Mouse (Mus musculus): ENCODE measurements at regions not wholly inside any gene's neighbourhood (a gene's known extent, or its start where the extent isn't known, plus 50 kb on each side); places are given as distances from the start of the nearest gene placed in this dataset.

DNA sequence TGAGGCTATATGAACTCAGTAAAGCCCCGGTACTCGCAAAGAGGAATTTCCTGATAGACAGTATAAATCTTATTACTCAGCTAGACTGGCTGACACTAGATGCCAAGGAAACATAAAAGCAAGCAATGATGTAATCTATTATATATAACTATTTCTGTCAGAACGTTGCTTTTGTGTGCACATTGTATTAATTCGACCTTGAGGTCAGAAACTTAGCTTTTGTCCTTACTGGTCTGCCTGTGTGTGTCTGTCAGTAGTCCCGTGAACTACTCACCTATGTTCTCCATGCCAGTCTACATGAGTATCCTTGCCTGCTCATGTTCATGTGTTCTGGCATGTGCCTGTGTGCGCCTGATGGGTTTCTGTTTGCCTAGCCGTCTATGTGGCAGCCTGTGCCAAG is 70.5 kb downstream of the Tmx1 start:
- no peak for DNase-seq

DNA sequence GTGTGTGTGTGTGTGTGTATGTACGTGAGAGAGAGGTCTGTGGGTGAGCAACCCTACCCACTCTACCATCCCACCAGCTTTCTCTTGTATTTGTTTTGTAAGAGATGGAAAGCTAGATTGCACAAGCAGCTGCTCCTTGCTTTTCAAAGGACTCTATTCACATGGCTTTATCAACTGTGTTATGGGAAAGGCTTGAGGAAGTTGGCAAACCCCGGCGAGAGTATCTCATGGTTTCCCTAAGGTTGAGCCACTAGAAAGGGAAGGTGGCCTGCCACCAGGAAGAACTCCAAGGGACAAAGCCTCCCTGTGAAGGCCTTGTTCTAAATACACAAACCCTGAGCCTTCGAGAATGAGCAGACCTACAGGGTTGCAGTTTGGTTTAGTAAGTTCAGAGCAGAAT is 71.8 kb downstream of the Tmx1 start:
- no peak for DNase-seq

DNA sequence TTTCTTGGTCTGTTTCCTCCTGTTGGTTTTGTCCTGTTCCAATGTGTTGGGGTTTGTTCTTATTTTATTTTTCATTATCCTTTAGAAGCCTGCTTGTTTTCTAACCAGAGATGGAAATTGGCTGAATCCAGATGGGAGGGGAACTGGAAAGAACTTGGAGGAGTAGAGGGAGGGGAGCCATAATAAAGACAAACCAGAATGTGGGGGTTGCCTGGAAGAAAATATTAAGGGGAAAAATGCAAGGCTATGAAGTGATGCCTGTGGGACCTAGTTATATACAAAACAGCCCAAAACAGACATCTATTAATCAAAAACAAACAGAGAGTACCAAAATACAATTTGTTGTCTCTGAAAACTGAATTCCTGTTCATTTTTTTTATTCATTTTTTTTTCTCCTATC is 78.8 kb downstream of the Tmx1 start:
- no peak for DNase-seq

DNA sequence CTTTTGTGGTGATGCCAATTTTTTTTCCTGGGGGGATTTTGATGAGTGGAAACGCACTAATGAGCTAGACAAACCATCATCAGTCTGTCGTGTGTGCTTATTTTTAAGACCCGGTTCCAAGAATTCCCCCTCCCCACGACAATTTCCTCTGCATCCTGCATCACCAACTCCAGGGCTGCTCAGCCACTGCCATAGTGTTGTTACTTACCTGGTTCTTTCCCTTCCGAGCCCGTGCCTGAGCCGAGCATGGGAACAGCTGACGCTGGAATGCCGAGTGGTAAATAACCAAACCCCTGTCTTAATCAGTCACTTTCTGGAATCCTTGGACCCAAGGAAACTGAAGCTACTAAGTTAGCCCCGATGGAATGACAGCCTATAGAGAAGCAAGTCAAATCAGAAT is 79.3 kb downstream of the Tmx1 start:
- no peak for DNase-seq

DNA sequence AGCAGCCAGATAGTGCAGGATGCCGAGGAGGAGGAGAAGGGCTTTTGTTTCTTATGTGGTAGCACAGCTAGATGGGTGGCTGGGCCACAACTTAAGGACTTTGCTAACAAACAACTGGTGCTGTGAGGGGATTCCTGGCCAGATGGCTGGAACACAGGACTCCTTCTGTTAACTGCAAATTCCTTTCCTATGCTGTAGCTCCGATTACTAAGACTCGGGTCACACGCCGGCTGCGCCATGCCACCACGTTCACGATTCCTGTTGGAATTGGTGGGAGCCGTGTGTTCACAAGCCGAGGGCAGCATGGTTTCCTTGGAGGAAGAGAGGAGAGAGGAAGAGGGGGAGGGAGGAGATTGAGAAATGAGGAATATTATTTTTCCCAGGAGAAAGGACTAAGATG is 79.9 kb downstream of the Tmx1 start:
- no peak for DNase-seq

DNA sequence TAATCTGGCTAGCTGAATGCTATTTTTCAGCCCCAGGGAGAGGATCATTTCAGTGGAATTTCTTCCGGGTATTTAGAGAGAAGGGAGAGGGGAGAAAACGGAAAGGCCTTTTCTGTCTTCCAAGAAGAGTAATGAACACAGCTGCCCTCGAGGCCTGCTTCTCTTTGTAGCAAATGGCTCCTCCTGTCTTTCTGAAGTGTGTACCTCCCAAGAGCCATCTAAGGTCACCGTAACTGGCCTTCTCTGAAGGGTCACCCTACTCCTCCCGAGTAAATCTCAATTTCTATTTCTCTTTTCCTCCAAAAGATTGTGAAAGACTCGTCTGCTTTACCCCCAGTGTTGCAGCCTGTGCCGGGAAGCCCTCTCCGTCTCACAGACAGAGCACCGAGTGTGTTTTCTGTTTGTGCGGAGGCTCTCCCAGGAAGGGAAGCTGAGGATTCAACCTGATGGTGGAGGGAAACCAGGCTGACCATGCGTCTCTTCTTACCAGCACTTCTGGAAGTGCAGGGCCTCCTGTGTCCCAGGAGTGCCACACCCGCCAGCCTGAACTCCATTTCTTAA is 80.6 kb downstream of the Tmx1 start:
- DNase-seq = no peak

DNA sequence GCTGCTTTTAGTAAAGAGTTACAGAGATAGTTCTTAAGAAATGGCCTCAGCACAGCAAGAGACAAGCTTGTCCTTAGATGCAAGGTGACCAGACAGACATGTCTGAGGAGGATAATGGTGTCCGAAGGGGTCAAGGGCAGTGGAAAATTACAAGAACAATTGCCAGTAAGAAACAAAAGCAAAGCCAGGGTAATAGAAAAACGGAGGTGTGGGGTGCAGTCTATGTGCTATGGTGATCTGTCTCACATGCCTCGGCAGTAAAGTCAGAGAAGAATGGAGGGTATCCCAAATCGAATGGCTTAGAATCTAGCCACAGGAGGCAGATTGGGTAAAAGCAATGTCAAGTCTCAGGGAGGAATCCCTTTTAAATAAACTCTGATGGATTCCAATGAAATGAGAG is 86.2 kb downstream of the Tmx1 start:
- DNase-seq = no peak

DNA sequence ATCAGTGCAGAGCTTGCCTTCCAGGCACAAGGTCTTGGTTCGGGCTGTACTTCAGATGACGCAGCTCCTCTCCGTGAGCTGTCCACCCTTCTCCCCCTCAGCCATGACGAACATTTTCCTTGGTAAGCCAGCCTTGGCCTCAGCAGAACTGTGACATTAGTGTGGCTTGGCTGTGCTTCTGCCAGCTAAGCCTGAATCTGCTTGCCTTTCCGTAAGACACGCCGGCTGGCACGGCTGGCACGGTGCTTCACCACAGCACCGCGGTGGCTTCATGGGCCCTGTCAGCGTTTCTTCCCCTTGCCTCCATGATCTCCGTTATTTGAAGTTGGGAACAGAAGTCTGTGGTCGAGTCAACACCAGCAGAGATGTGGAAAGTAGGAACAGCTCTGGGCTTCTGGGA is 87.0 kb downstream of the Tmx1 start:
- DNase-seq = no peak

DNA sequence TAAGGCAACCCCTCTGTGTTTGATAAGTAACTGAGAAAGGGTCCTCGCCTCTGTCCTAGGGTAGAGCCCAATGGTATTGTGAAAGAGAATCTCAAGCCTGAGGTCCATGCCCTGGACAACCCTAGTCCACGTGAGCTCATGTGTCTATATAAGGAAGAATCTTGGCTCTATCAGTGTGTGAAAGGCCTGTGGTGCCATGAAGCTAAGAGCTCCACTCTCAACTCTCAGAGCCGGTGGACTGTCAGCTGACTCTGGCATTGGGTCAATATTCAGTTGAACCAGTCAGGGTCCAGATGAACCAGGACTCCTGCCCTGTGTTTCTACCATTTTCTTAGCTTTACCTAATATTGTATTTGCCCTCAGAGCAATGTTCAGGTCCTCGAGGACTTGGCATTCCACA is 88.5 kb downstream of the Tmx1 start:
- DNase-seq = no peak

DNA sequence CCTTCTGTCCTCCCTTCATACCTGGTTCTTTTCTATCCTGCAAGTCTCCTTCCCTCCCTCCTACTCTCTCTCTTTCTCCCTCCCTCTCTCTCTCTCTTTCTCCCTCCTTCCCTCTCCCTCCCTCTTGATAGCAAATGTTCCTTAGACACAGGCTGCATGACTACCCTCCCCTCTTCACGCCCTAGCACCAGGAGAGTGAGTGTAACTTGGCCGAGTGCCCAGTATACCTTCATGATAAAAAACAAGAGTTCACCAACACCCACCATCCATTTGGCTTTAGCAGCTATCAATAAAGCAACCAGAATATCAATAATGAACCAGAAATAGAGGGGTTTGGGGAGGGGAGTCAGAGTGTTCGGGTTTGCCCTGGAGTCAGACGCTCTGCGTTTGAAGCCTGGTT is 90.4 kb downstream of the Tmx1 start:
- DNase-seq = no peak

DNA sequence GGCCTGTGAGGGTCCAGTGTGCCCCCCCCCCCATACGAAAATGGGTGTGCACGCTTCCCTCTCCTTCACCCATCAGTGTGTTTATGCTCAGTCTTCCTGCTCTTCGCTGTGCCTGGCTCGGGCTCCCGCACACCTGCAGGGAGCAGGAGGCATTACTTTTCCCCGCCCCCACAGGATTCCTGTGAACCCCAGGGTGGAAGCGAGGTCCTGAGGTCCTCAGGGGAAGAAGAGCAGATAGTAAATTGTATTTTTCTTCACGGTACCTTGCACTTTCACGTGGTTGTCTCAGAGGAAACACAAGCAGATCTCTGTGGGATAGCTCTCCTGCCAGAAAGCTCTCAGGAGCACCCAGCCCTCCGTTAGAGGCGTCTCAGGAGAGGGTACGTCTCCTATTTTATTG is 91.4 kb downstream of the Tmx1 start:
- DNase-seq = no peak

DNA sequence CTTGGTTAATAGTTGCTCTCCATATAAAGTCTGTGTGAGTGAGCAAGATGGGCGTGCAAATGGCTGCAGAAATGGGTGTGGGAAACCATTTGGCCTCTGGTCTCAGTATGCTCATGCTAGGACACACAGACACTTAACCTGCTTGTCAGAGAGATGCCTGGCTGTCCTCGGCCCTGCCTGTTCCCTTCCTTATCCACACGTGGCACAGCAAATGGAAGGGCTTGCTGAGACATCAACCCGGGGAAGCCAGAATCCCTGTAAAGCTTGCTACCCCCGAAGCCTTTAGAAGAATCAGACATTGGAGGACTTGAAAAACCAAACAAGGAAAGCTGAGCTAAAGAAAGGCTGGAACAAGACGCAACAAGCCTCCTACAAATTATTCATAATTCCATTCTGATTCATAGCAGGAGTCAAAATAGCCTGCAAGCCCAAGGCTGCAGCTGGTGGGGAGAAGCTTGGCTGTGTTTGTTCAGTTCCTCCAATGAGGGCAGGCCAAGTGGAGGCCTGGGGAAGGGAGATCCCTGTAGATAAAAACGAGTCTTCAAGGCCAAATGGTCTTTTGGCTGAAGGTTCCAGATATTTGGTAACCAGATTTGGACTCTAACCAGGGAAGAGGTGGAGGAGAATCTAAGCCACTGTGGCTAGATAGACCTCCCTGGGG is 92.1 kb downstream of the Tmx1 start:
- peak in 1 of 2 experiments; percentile 40 for DNase-seq

DNA sequence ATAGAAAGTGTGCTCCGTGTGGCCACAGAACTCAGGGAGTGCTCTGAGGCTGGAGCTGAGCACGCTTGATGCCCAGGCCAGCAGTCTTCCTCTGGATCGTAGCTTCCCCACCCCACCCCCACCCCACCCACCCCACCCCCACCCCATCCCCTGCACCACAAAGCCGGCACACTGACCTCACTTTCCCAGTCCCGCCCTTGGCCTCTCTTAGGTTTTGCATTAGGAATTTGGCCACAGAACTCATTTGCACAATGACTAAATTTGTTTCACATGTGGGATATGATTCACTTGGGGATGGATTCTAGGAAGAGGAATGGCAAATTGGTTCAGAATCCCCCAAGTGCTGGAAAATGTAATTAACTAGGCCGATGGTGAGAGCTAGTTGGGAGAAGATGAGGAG is 94.3 kb downstream of the Tmx1 start:
- no peak for DNase-seq

DNA sequence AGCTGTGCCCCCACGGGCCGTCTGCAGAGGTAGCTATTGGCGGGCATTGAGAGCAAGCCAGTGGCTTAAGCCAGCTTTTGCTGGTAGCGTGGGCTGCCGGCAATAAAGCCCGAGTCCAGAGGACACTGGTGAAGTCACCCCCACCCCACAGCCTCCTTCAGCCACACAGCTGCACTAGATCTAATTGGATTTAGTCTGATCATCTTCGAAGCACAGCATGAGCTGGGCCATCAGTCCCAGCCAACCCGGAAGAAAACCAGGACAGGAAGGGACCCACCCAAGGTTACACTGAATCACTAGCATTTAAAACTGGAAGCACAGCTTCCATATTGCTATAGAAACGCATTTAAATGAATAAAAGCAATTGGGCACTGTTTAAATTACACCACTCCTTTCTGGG is 96.4 kb downstream of the Tmx1 start:
- DNase-seq = no peak

DNA sequence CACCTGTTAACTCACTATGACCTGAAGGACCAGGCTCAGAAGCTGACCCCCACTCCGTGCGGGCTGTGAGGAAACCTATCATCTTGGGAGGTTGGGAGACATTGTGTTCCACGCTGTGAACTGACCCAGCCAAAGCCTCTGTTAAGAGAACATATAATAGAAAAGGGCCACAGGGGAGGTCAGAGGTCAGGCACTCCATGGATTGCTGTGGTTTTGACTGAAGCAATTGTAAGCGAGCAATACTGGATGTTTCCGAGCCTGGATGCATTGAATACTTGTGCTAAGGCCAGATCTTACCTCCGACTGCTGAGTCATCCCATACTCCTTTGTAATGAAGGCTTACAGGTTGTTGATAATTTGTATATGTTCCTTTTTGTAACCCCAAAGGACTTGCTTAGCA is 101.0 kb downstream of the Tmx1 start:
- DNase-seq = no peak

DNA sequence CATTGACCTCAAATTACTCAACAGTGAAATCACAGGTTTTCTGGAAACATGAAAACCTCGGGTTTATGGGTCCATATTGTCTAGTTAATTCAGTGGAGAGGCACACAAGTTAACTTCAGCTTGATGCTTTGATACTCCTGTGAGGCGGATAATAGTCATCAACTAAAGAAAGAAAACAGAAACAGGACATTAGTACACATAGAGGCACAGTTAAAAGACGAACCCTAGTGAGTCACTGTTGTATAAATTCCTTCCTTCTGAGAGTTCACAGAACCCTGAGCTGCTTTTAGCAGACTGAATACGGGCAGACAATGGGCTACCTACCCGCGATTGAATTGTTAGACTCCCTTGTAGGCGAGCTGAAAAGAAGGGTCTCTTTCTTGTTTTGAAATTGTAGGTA is 101.7 kb downstream of the Tmx1 start:
- DNase-seq = no peak

DNA sequence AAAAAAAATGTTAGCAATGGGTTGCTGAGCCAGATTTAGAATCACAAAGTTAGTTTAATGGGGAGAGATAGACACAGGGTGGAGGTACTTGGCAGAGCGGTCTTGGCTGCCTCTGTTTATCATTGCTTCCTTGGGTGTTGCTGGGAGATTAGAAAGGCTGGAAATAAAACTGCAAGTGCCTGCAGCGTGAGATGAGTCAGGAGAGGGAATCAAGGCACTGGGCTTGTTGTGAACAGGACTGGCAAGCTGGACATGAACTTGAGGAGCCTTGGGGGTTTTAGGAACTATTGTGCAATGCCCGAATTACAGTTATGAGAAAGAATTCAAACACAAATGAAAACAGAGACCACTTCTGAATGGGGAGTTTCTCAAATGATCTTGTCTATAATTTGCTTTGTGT is 102.8 kb downstream of the Tmx1 start:
- peak in 1 of 2 experiments; percentile 45 for DNase-seq

DNA sequence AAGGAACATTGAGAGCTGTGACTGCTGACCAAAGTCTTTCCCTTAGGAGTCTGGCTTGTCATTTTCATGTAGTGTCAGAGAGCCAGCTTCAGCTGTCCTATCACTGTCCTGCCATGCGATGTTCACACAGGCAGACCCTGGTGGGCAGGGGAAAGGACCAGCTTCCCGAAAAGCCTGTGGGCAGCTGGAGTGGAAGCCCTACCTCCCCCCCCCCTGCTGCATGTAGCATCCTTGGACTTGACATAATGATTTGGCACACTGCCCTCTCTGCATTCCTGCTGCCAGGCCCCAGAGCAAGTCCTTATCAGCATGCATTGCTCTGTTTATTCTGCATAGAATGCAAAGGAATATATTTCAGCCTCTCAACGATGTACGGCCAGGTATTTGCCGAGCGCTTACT is 103.9 kb downstream of the Tmx1 start:
- DNase-seq = peak; percentile 31 to 36

DNA sequence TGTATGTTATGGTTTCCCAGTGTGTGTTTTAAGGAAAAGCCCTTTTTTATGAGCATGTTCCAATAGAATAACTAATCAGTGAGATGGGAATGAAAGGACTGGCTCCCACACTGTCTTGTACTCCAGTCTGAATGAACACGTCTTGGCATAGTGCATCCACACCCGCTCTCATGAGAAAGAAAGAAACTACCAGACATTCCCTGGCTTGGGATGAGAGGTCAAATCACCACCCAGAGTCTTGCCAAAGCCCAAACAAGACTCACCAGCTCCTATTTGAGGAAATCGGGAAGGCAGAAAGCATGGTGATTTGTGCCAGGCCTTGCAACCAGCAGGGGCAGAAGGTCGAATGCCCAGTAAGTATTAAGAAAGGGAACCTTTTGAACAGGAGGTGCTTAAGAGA is 110.6 kb downstream of the Tmx1 start:
- DNase-seq = no peak

DNA sequence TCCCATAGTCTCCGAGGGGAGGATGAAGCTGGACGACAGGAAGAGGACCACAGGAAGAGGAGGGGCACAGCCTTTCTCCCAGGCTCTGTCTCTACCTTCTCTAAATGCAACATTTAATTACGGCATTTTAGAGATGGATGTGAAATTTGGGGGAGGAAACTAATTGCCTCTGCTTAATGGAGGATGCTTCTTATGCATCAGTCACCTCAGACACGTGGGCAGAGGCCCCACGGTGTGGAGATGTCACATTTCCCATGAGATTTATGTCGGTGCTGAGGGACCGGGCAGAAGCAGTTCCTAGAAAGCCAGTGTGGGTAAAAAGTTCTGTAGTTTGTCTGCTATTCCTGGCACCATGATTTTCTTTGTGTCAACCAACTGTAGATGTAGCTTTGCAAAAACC is 122.8 kb downstream of the Tmx1 start:
- no peak for DNase-seq

DNA sequence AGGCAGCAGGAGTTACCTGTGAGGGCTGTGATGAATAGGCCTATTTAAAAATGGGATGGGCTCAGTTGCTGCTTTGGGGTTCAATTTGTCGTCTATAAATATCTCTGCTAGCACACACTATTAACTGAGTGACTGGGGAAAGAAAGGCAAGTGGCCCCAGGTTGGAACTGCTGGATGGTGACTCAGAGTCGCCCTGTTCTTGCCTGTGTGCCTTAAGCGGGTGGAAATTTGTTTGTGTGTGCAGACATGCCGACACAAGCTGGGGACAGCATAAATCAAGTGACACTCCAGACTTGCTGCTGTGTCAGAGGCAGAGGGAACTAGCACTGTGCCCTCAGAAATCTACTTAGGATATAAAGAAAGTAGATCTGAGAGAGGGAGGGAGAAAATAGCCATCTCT is 124.9 kb downstream of the Tmx1 start:
- no peak for DNase-seq

DNA sequence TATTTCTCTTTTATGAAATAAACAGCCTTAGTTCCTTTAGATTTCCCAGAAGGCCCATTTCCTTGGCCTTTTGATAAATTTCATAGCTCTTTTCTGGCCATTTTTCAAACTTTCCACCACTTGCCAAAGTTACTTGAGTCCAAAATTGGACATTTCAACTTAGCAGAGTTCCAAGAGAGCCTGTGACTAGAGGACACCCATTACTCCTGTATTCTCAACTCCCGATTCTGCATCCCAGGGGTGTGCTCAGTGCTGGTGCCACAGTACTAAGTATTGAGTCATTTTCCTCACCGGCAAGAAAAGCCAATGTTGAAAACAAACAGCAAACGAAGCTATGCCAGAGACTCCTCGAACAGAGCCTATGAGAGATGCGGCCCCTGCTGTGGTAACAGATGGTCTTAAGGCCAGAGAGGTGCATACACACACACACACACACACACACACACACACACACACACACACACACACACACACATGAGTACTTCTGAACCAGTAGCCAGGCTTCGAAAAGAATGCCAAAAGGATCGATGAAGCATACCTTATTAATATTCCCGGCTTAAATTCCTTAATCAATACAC is 126.5 kb downstream of the Tmx1 start:
- no peak for DNase-seq

DNA sequence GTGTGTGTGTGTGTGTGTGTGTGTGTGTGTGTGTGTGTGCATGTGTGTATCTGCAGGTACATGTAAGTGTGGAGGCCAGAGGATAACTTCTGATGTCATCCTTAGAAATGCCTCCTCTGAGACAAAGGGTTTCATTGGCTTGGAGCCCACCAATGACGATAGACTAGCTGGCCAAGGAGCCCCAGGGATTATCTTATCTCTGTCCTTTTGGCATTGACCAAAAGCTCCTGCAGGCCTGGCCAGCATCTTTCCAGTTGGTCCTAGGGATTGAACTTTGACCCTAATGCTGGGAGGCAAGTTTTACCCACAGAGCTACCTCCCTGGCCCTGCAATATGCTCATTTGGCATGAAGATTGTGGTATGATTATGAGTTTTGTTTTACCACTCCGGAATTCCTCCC is 133.3 kb downstream of the Tmx1 start:
- no peak for DNase-seq

DNA sequence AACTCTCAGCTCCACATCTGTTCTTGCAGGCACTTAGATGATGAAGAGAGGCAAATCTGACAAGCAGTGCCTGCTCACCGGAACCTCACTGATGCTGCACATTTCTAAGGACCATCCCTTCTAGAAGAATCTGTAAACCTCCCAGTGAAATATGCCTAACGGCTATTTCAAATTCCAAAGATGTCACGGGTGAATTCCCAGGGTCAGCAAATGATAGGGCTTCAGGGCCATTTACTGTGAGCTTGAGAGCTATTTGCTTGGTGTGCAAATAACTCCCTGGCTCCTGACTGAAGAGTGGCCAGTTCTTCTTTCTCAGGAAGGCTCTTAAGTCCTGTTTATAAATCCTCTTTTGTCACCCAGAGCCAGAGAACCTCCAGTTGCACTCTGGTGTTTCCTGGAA is 135.3 kb downstream of the Tmx1 start:
- DNase-seq = no peak

DNA sequence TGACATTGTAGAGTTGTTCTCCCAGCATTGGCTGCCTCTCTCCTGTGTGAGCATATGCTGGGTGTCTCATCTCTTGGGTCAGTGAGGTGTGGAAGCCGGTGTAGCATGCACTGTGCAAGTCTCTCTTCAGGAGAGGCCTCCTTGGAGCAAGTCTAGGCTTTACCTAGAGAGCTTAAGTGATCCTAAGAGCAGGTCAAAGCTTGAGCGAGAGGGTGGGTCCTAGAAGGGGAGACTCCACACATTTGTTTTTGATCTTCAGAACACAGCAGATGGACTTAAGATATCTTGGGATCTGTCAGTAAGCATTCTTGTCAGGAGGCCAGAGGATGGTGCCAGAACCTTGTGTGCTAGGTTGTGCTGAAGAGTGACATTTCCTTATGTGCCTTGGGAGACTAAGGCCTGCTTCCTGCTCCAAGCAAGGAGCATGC is 136.4 kb downstream of the Tmx1 start:
- peak; percentile 26 to 31 for DNase-seq

Data from lung, postnatal 4 days (tissue).